Mouse (Mus musculus): ENCODE measurements around the gene Tmem178.

Tmem178 gene

DNA sequence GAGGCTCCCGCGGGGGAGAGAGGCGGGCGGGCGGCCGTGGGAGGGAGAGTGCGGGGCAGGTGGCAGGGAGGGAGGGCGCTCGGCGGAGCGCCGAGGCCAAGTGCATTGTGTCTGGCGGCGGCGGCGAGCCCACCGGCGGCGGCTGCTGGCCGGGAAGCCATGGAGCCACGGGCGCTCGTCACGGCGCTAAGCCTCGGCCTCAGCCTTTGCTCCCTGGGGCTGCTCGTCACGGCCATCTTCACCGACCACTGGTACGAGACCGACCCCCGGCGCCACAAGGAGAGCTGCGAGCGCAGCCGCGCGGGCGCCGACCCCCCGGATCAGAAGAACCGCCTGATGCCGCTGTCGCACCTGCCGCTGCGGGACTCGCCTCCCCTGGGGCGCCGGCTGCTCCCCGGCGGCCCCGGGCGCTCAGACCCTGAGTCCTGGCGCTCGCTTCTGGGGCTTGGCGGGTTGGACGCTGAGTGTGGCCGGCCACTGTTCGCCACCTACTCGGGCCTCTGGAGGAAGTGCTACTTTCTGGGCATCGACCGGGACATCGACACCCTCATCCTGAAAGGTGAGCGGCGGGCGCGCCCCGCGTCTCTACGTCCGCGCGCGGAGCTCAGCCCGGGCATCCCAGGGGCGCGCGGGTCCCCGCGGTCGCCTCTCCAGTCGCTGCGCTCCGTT, at the start of gene Tmem178:
Tmem178 (plus strand) TSS at position 103 of the 669 bp plus-strand sequence.
- no peak for DNase-seq (ENCODE audit: low spot score)

DNA sequence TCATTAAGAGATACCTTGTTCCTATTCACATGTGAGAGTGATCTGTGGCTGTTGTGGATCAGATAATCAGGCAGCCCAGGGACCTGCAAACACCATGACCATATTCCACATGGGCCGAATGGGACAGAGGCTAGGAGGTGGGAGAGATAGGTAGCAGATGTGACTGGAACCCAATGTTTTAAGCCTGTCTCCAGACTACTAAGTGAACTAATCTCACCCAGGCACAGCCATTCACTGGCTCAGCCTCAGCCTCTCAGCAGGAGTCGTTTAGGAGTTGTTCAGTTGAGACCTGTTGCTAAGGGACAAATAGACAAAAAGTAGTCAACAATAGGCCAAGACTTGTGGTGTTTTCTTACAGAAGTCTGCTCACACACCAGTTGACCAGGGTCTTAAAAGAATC, 48.0 kb upstream of the Tmem178 start:
- no peak for DNase-seq (ENCODE audit: low spot score)

DNA sequence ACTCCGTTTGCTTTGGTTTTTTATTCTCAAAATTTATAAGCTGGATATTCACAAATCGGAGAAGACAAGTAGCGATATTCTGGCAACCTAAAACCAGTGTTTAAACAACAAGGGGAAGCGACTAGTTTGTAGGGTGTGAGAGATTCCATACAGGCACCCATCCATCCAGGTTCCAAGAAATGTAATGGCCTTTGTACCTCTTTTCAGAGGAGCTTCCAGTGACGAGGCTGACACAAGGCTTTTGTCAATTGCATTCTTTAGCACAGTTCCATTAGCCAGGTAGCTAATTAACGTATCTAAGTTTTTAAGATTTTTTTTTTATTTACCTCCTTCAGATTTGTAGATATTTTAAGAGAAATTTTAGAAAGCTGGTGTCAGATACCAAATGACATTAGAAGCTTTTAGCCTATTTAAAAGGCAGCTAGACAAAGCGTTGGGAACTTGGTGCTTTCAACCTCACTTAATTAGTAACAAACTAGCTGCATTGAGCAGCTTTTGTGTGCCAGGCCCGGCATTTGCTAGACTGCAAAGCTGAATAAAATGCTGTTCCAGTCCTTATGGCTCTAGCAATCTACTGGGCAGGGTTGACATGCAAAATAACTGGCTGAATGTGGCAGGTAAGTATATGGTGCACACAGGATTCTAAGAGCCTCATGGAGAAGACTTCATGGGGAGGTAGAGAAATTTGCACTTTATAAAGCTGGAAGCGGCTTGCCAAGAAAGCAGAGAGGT, 46.6 kb upstream of the Tmem178 start:
- no peak for DNase-seq (ENCODE audit: low spot score)

DNA sequence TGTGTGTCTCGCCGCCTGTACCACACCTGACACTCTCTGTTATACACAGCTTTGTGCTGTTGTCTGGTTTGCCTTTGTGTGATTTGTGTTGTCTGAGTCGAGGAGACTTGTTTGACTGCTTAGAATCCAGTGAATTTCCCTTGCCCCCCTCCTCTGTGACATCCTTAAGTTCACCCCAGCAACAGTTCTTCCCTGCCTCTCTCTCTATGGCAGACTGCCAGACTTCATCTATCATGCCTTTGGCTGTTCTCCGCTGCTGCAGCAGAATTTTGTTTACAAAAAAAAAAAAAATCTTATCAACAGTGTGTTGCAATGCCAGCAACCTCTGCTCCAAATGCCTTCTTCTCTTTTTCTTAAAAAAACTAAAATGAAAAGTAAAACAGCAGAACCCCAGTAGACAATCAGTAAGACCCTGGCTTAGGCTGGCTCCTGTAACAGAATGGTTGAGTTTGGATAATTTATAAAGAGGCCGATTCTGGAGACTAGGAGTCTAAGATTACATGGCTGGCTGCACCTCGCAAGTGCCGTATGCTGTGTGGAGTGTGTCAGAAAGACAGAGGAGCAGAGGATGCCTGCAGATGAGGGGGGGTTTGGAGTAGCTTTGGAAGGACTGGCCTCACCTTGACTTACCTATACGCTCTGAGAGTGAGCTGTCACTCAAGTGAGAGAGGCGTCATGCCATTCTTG, 44.8 kb upstream of the Tmem178 start:
- DNase-seq (ENCODE audit: low spot score) = no peak

DNA sequence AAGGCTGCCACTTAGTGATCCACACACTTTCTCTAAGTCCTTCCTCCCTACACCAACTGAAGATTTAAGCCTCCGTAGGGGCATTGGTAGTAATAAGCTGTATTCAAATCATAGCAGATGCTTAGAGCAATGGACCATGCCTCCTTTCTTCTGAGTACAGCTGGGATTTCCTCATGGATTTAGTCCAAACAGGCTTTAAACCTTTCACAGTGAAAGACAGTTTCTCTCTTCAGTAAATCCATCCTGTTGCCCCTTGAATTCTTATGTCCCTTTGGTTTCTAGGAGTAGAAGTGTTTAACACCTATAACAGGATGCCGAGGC, 44.3 kb upstream of the Tmem178 start:
- DNase-seq (ENCODE audit: low spot score) = no peak

- no peak for DNase-seq (ENCODE audit: low spot score)
Measured at GRCm38 (mm10) chr17:80901885-80902284, 42.5 kb upstream of the Tmem178 start.

- DNase-seq (ENCODE audit: low spot score) = no peak
Measured at GRCm38 (mm10) chr17:80903121-80903875, 41.1 kb upstream of the Tmem178 start.

DNA sequence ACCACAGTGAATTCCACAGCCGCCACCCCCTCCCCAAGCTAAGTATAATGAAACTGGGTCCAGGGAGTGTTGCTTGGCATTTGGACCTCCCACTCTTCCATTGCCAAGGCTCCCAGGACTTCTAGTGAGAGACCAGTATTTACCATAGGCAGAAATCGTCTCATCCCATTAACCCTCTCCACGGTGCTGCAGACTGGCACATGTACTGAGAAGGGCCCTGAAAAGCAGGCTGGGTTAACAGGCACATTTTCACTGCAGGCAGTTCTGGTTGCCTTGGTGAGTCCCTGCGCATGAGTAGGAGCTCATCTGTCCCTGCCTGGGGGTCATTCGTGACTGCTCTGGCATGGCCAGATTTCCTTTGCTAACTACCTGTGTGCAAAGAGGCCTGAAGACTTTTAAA, 40.4 kb upstream of the Tmem178 start:
- no peak for DNase-seq (ENCODE audit: low spot score)

DNA sequence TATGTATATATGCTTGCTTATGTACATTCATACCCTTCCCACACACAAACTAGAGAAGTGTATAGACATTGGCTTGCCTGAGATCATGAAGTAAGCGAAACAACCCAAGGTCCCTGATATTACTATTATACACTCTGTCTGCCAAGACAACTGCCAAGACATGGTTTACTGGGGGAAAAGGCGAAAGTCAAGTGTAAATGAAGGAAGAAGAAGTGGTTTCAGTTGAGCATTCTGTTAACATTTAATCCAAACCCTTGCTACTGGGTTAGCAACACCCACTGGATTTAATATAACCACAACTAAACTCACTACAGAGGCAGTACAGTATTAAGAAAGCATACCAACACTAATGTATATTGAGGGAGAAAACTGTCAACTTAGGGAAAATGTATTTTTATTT, 28.8 kb upstream of the Tmem178 start:
- no peak for DNase-seq (ENCODE audit: low spot score)

GRCm38 (mm10) chr17:80919261-80919660, 25.2 kb upstream of the Tmem178 start:
- no peak for DNase-seq (ENCODE audit: low spot score)

DNA sequence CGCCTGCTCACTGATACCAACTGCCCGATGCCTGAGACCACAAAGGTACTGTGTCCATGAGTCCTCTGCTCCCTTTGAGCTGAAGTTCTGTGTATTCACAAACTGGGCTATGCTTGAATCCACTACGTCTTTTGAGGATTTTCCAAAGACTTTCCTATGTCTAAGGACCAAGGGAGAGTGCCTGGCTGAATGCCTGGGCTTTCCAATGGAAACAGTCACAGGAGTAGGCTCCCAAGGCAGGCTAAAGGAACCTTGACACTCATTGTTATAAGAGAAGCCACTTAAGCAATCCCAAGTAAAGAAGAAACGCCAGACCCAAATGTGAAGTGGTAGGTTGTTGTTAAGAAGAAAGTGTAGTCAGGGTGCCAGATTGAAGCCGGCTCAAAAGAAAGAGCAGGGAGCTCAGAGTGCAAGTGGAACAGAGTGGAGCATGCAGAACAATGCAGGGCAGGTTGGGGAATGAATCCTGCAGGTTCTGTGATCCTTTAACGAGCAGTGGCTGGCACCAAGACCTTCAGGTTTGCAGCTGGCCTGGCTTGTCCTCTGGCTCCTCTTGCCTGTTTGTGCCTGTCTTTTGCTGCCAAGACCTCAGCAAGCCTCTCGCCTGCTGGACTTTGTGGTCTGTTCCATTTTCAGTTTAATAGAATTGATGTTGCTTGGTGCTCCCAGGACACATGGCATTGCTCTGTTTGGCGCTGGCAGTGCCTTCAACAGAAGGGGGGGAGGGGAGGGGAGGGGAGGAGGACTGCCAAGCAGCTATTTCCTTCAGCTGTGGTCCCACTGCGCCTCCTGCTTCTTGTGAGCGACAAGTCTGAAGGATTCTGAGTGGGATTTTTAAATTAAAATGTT, 22.9 kb upstream of the Tmem178 start:
- no peak for DNase-seq (ENCODE audit: low spot score)

DNA sequence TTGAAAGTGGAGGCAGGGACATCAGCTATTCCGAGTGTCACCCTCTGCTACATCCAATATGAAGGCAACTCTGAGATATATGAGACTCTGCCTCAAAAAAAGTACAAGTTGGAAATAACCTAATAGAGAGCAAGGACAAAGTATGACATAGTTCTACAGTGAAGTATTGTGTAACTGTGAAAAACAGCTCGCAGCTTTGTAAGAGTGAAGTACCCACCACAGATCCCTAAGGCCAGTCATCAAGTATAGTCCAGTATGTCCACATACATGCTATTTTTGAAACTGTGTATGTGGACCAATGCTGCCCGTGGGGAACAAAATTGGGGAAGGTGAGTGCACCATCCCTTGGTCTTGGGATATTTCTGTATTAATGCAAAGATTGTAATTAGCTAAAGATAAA, 18.9 kb upstream of the Tmem178 start:
- no peak for DNase-seq (ENCODE audit: low spot score)

DNA sequence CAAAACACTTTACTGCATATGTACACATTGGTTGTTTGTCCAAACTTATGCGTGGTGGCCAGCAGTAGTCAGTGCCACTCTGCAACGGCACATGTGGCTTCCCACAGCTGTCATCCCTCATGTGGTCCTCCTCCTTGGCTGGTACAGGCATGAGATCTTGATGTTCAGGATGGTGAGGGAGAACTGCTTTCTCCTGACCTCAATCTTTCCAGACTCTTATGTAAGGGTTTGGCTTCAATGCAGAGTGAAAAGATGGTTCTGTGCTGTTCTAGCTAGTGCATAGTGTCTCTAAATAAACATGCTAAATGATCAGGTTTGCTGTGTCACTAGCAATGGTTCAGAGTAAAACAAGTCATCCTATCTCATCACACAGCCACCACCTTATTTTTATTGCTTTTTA, 17.3 kb upstream of the Tmem178 start:
- DNase-seq (ENCODE audit: low spot score) = no peak

DNA sequence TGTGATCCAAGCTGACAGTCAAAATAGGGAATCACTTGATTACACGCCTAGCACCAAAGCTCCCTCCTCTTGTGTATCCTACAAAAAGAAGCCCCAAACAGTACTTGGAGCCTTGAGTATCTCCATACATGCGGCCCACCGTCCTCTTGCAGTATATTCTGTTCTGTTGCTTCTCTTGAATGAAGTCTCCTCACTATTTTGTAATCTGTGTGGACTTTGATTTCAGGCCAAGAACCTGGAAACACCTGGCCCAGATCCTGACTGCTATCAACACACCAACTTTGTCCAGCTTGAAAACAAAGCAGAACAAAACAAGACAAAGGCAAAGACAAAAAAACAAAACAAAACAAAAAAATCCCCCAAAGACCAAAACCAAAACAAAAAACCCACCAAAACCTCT, 11.7 kb upstream of the Tmem178 start:
- DNase-seq (ENCODE audit: low spot score) = no peak

DNA sequence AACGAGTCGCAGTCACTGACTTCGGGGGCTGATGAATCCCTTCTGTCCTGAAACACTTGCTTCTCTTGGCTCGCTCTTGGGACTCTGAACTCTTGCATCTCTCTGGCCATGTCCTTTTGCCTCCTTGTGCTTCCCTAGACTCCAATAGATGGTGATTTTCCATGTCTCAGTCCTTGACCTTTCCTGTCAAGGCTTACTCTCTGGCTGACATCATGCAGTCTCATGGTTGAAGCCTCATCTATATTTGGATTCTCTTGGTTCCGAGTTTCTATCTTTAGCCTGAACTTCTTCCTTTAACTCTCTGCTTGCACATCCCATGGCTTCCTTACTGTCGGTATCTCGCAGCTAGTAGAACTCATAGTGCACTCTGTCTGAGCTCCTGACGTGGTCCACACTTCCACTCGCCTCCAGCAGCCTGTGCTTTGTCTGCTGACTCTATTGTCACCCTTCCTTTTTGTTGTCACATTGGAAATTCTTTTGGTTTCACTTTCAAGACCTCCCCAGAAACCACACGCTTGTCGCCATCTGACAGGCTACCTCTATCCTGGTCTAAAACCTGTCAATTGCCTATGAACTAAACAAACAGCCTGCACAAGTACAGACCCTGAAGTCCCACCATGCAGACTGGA, 10.9 kb upstream of the Tmem178 start:
- DNase-seq (ENCODE audit: low spot score) = no peak

- DNase-seq (ENCODE audit: low spot score) = no peak
Measured at GRCm38 (mm10) chr17:80935807-80936519, 8.5 kb upstream of the Tmem178 start.

DNA sequence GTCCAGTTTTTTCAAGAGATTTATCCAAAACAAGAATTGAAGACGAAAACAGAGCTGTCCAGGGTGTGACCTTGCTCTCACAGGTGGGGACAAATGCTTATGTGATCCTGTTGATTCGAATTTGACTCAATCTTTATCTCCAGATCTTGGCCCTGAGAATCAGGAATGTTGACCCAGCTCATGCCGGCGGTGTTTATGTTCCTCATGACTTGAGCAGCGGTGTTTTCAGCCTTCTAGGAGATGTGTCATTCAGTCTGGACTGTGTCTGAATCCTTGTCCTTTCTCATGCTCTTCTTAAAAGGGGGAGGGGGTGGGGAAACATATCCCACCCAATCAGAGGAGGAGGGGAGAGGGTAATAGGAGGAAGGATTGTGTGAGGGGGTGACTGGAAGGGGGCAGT, 7.9 kb upstream of the Tmem178 start:
- DNase-seq (ENCODE audit: low spot score) = no peak

DNA sequence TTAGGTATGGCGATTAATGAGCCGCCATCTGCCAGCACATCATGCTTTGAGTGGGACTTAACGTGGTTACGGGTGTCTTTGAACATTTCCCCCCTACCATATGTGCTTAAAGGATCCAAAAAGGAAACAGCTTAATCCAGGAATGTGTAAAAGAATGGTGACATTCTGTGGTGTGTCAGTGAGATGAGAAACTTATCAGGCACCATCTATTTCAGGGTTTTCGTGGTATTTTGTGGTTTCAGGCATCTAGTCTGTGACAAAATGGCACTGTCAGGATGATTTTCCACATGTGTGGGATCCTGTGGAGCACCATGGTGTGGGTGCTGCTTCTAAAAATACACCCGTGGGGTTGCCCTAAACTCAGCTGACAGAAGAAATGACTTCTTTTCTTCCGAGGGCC, 4.6 kb upstream of the Tmem178 start:
- DNase-seq (ENCODE audit: low spot score) = no peak

- no peak for DNase-seq (ENCODE audit: low spot score)
Measured at GRCm38 (mm10) chr17:80941857-80942256, 2.6 kb upstream of the Tmem178 start.

GRCm38 (mm10) chr17:80943835-80944529, 450 bp upstream of the Tmem178 start:
- no peak for DNase-seq (ENCODE audit: low spot score)

Data from c-Kit-positive CD71-positive TER-119-positive erythroid progenitor cells, embryonic 14.5 days (primary cell).